In the genomic region with DNA sequence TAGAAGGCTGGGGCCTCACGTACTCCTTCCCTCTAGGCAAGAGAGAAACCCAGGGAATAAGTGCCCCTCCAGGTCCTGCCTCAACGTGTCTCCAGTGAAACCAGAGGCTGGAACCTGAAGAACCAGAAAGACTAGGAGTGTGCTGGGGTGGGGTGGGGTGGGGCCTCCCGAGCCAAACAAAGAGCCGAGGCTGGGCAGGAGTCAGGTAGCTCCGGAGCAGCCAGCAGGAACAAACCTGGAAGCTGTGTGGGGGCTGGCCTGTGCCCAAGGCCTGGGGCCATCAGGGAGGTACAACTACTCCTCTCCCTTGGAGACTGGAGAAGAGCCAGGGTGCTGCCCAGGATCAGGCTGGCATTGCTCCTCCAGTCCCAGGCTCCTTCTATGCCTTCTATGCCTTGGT, we compare ENCODE assay signal across 8 mouse cellular contexts. TPM values are rescaled to one million over a fixed set of nuclear protein-coding genes. Genes with fewer than 3 reads are reported as not detected.
DNase-seq lines count a peak whose midpoint lies in the region; ATAC-seq and TF ChIP-seq lines count a peak whose summit lies in the region.

No protein-coding gene starts in this region.

- no peak overlapping the region for H3K27ac ChIP-seq in gastrocnemius, adult 2 months
- H3K27ac ChIP-seq in intestine, embryonic 14.5 days (ENCODE audit: low read depth) = peak overlapping the region; percentile 86
- H3K27ac ChIP-seq in lung, embryonic 14.5 days (ENCODE audit: low read depth) = peak overlapping the region; percentile 95

- peak; percentile 72 for DNase-seq in gastrocnemius, adult 2 months
- DNase-seq in gastrocnemius, postnatal 14 days = no peak
- peak; percentile 61 to 76 for DNase-seq in cerebellum, postnatal 14 days
- DNase-seq in intestine, embryonic 14.5 days (ENCODE audit: low spot score) = no peak
- peak; percentile 74 for DNase-seq in lung, embryonic 14.5 days
- DNase-seq in frontal cortex, postnatal 25 days (ENCODE audit: low spot score in 2 of 2) = no peak
- DNase-seq in left cerebral cortex, adult 11 months (ENCODE audit: low spot score) = no peak

- intact Hi-C loops in gastrocnemius, adult 2 months (cut with DNase I) = no loop called here
- intact Hi-C loops in gastrocnemius, postnatal 14 days (cut with DNase I; ENCODE audit: low total_unique reads) = no loop called here

- no peak overlapping the region for H3K4me3 ChIP-seq in gastrocnemius, adult 2 months
- no peak overlapping the region for H3K4me3 ChIP-seq in intestine, embryonic 14.5 days (ENCODE audit: low read depth, low read length)
- no peak overlapping the region for H3K4me3 ChIP-seq in lung, embryonic 14.5 days (ENCODE audit: low read depth, low read length)

- WGBS in intestine, embryonic 14.5 days = 65% methylated on average over 5 of the region's 5 CpGs
- 49% methylated on average over 5 of the region's 5 CpGs for WGBS in lung, embryonic 14.5 days

- no peaks in the 10 kb centered on the region for H3K9me3 ChIP-seq in intestine, embryonic 14.5 days (ENCODE audit: control insufficient read depth, low read length)
- no peaks in the 10 kb centered on the region for H3K9me3 ChIP-seq in lung, embryonic 14.5 days (ENCODE audit: low read depth, low read length)

- peak overlapping the region; percentile 22; the same call in 1 of the 2 replicates for H3K4me2 ChIP-seq in intestine, embryonic 14.5 days (ENCODE audit: low read length)
- peak overlapping the region; percentile 32; the same call in 1 of the 2 replicates for H3K4me2 ChIP-seq in lung, embryonic 14.5 days

- peaks cover 54% of the 10 kb centered on the region for H3K36me3 ChIP-seq in intestine, embryonic 14.5 days (ENCODE audit: control insufficient read depth, insufficient read depth, low read length)
- H3K36me3 ChIP-seq in lung, embryonic 14.5 days (ENCODE audit: insufficient read depth) = peaks cover 58% of the 10 kb centered on the region

- H3K9ac ChIP-seq in intestine, embryonic 14.5 days (ENCODE audit: low read length) = no peak overlapping the region
- no peak overlapping the region for H3K9ac ChIP-seq in lung, embryonic 14.5 days

- no peak for TF ChIP-seq CTCF in gastrocnemius, adult 2 months (IDR thresholded peaks at IDR 0.05)
- TF ChIP-seq CTCF in lung, embryonic 14.5 days (IDR thresholded peaks at IDR 0.05; ENCODE audit: low read depth) = no peak

- ATAC-seq in intestine, embryonic 14.5 days (replicated peaks; ENCODE audit: low FRiP score, low TSS enrichment, low read depth) = peak; percentile 61
- ATAC-seq in lung, embryonic 14.5 days (ENCODE audit: insufficient read depth) = peak; percentile 55
- no peak for ATAC-seq in activated CD4-positive, CD25-positive, alpha-beta regulatory T cell, adult 4 months

- H3K4me1 ChIP-seq in intestine, embryonic 14.5 days (replicated peaks; ENCODE audit: control insufficient read depth, insufficient read depth, low read length) = peaks cover 41% of the 10 kb centered on the region
- H3K4me1 ChIP-seq in lung, embryonic 14.5 days (ENCODE audit: insufficient read depth) = peaks cover 20% of the 10 kb centered on the region

- no peaks in the 10 kb centered on the region for H3K27me3 ChIP-seq in intestine, embryonic 14.5 days (replicated peaks; ENCODE audit: control insufficient read depth, insufficient read depth, low read length)
- no peaks in the 10 kb centered on the region for H3K27me3 ChIP-seq in lung, embryonic 14.5 days (ENCODE audit: insufficient read depth, low read length)

RNA-seq across cellular contexts. Expression of gene Ptprf, which starts 18.9 kb away (rescaled TPM):
- 1 to 10 TPM; 1.5 to 2.5 TPM for total RNA-seq in gastrocnemius, adult 2 months (2021)
- total RNA-seq in gastrocnemius, postnatal 14 days (2021) = 10 to 100 TPM in 1 of 2 experiments, 1 to 10 TPM in 1; 7.7 to 11.7 TPM
- polyA plus RNA-seq in intestine, embryonic 14.5 days (2014; fragmentation: Nextera tagmentation; extraction: Ambion mirVana) = 69.1 and 73.6 TPM in 2 replicates
- 69.7 and 75.7 TPM in 2 replicates for polyA plus RNA-seq in lung, embryonic 14.5 days (2014; fragmentation: Nextera tagmentation; extraction: Ambion mirVana)
- polyA plus RNA-seq in activated CD4-positive, CD25-positive, alpha-beta regulatory T cell, adult 4 months (2017; shearing (Covaris generic)) = under 1 TPM; 0.31 to 0.34 TPM

Comparison
In these comparisons a context has a peak if more than half of its experiments do, and no peak if none do; other contexts are left out.
1. DNase-seq: peak in gastrocnemius, adult 2 months (single experiment), cerebellum, postnatal 14 days (2 of 2) and lung, embryonic 14.5 days (single experiment); none in gastrocnemius, postnatal 14 days (single experiment), intestine, embryonic 14.5 days (single experiment), frontal cortex, postnatal 25 days (0 of 2) and left cerebral cortex, adult 11 months (single experiment).
2. RNA of gene Ptprf, which starts 18.9 kb away (polyA plus RNA-seq): 69.7 to 75.7 TPM in lung, embryonic 14.5 days and 69.1 to 73.6 TPM in intestine, embryonic 14.5 days; 0.31 to 0.34 TPM in activated CD4-positive, CD25-positive, alpha-beta regulatory T cell, adult 4 months; every median in the first group is over 10 times any median in the second.